Mouse (Mus musculus) hematopoietic stem cell, adult 5-6 weeks (primary cell): Measurements from ENCODE around the gene Zfp661. TPM values are rescaled to one million over a fixed set of nuclear protein-coding genes. Genes with fewer than 3 reads are reported as not detected.
"Not testable (repeated sequence)": the region's sequence is repeated elsewhere in the genome, so short reads cannot be mapped to it uniquely, and the experiment has no call there.

ENCODE experiments used
- ATAC-seq, 2 experiments: fragments of 125-278 bp in 1 of 2; replicated peaks in 1 of 2; 2 replicates each; pipeline ENCODE4 v1.8.0; 2016 to 2017; ENCODE audit warnings: inconsistent platforms in 2 of 2, mild to moderate bottlenecking in 2 of 2, moderate number of reproducible peaks in 2 of 2, low read depth in 1 of 2, moderate TSS enrichment in 1 of 2; ENCODE audit not compliant: low FRiP score in 2 of 2, poor library complexity in 2 of 2, severe bottlenecking in 2 of 2, insufficient read depth in 1 of 2, low TSS enrichment in 1 of 2
- total RNA-seq: library from RNA; stranded (forward); fragments of 172-1452, 232-1000 nt; gene quantifications from 2 replicates; pipeline ENCODE4 v1.2.3, GENCODE M21; 2017

Zfp661 gene
- total RNA-seq = 3.6 and 3.9 TPM in 2 replicates

DNA sequence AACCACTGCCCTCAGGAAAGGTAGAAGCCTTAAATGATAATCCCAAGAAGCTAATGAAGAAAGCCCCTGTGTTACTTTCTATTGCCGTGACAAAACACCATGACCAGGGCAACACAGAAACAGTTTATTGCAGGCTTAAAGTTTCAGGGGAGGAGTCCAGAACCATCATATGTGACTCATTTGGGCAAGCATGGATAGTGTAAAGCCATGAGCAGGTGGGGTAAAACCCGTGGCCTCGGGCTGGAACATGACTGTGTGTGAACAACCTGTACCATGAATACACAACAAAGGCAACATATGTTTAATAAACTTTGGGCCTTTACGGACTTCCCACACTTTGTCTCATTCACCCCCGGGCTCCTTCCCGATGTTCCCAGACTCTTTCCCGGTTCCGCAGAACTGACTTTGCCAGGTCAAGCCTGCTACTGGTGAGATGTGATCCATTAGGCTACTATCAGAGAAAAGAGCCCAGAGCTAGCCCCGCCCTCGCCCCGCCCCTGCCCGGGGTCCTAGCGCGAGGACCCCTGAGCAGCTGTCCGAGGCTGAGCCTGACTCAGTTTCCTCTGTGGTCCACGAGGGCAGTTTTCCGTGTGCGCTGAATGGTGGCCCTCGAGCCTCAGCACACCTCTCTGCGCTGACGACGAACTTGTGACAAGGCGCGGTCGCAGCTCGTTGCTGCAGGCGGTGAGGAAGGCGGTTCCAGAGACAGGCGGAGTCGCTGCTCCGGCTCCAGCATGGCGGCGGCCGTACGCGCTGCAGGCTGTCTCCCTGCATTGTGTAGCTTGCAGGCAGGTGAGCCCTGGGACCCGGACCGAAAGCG lies at the start of gene Zfp661, which contains the start of gene Mrps5:
TSS of gene Zfp661 (minus strand) at position 401 of the 820 bp plus-strand sequence.
TSS of gene Mrps5 (plus strand) at position 529 of the 820 bp plus-strand sequence.
- peak; percentile 39 to 70; a peak in 3 of 4 replicates for ATAC-seq

- ATAC-seq = no peak
Observed at GRCm38 (mm10) chr2:127635581-127635980, 48.7 kb upstream of the Zfp661 start.

DNA sequence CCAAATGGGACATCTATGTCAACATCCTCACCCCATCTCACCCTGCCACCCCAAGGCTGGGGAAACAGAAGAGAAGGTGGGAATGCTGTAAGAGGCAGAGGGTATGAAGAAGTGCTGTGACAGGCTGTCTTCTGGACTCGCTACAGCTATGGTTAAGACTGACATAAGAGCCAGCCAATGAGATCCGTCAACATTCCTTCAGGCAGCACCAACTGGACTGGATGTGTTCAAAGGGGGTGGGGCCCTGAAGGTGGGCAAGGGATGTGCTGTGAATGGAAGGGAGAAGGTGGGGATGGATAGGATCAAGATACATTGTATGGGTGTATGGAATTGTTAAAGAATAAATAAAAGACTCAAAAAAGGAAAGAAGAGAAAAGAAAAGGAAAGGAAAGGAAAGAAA lies 45.7 kb upstream of the Zfp661 start:
- no peak for ATAC-seq

DNA sequence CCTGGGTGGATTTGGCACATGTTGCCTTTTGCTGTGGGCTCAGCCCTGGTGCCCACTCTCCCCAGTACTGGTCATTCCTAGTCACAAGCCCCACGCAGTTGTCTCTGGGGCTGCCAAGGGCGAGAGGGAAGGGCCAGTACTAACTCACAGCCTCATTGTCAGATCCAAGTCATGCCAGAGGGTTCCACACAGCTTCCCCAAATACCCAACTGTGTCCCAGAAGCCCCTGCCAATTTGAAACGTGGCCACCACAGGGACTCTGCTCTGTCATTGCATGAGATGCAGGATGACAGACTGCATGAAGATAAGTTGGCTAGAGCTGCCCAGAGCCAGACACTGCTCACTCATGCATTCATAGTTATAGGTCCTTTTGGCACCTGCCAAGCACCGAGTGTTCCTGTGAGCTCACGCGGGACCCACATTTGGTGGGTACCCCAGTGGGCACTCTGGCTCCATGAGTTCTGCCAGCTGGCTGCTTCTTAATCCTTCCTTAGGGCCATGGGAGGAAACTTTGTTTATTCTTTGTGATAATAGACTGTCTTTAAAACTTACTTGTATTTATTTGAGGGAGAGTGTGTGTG lies 41.2 kb upstream of the Zfp661 start:
- ATAC-seq = no peak

DNA sequence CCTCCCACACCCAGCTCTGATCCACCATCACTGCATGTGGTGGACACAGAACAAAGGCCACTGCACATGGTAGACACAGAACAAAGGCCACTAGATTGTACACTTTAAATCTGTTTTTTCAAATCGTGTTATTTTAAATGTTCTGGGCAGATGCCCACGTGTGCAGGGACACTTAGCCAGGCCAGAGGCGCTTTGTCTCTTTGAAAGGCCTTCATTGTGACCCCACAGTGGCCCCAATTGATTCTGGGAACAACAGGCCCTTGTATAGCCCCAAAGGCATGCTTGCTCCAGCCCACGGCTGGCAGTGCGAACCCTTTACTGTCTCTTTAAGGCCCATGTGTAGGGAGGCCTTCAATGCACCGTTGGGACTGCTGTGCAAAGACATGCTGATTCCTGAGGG lies 40.5 kb upstream of the Zfp661 start:
- ATAC-seq = no peak

GRCm38 (mm10) chr2:127625659-127626058 lies 38.8 kb upstream of the Zfp661 start:
- ATAC-seq = no peak

DNA sequence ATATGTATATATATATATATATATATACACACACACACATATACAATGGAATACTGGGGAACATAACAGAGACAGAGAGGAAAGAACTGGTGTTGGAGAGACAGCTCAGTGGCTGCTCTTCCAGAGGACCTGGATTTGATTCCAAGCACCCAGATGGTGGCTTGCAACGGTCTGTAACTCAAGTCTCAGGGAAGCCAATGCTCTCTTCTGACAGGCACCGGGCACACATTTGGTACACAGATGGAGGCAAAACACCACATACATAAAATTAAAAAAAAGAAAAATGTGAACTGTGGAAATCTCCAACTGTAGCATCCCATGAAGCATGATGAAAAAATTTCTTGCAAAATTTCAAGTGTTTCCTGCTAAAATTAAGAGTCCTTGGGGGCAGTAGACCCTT lies 37.9 kb upstream of the Zfp661 start:
- no peak for ATAC-seq

DNA sequence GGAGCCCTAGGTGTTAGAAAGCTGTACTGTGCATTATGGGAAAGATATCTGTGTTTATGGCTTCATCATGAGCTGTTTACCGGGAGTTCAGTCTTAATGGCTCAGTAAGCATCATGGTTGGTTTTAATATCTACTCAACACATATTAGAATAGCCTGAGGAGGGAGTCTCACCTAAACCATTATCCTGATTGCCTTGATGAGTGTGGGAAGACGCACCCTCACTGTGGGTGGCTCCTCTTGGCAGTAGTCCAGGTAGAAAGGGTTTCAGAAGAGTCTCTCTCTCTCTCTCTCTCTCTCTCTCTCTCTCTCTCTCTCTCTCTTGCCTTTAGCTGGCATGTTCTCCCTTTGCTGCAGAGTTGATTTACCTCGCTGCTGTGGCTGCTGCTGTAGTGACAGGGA lies 35.2 kb upstream of the Zfp661 start:
- no peak for ATAC-seq

DNA sequence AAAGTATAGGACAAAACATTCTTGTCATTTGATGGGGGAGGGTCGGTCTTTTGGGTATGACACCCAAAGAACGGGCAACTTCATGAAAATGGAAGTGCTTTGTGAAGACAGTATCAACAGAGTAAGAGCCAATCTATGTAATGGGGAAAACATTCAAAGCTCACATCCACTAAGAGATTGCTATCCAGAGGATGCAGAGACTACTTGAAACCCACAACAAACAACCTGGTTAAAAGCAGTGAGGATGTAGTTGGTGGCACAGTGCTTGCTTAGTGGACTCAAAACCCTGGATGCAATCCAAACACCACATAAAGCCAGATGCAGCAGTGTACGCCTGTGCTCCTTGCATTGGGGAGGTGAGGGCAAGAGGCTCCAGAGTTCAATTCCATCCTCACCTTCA lies 32.4 kb upstream of the Zfp661 start:
- ATAC-seq = no peak

DNA sequence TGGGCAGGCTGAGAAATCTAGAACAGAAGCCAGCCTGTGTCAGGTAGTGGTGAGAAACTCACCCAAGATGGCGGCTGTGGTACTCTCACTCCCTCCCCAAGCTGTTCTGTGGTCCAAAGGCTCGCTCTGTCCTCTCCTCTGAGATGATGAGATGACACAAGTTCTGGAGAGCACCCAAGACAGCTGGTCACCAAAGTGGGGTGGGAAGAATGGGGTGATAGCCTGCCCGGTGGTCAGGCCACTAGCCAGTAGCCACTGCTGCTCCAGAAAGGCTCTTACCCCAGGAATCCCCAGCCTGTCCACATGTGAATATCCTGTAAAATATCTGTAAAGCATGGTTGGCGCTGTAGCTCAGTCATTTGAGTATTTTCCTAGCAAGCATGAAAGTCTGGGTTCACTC lies 25.4 kb upstream of the Zfp661 start:
- no peak for ATAC-seq

DNA sequence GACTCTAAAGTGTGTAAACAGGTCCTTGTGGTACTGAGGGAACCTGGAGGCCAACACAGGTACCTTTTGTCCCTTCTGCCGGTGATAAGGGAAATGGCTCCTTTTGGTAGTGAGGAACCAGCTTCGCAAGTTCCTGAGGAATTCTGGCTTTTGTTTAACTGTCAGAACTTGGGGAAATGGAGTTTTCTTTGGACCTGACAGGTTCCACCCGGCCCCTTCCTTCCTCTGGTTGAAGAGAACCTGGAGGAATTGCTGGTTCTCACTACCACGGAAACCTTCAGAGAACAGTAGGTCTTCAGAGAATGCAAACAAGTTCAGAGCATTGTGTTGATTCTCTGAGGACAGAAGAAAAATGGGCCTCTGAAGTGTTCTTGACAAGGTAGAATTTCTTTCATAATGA lies 24.5 kb upstream of the Zfp661 start:
- no peak for ATAC-seq

GRCm38 (mm10) chr2:127608986-127609385 lies 22.1 kb upstream of the Zfp661 start:
- ATAC-seq = no peak

DNA sequence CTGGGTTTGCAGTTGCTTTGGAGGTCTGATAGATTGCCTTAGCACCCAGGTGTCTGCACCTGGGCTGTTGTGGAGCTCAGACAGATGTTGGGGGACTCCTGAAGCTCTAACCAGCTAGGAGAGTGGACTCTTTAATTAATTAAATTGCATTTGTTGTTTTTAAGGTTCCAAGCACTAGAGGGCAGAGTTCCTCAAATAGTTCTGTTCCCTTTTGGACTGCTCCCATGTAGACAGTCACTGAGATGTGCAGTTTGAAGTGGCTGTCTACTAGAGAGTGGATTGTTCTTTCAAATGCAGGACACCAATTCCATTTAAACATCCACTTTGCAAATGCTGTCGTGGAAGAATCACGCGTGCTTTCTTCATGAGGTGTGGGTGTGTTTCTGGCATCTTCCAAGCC lies 21.3 kb upstream of the Zfp661 start:
- ATAC-seq = peak; percentile 36 to 59; a peak in 3 of 4 replicates

DNA sequence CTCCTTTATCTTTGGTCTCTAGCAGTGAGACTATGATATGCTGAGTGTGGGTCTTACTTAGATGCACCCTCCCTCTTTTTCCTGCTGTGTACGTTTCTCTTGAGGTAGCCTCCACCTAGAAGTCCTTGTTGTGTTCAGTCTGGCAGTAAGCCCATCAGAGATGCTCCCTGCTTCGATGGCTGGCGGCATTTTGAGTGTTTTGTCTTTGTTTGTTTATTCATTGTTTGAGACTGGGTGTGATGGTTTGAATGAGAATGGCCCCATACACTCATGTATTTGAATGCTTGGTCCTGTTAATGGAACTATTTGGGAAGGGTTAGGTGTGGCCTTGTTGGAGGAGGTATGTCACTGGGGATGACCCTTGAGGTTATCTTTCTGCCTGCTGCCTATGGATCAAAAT lies 18.3 kb upstream of the Zfp661 start:
- ATAC-seq = no peak

GRCm38 (mm10) chr2:127603383-127603782 lies 16.5 kb upstream of the Zfp661 start:
- not testable (repeated sequence) for ATAC-seq

DNA sequence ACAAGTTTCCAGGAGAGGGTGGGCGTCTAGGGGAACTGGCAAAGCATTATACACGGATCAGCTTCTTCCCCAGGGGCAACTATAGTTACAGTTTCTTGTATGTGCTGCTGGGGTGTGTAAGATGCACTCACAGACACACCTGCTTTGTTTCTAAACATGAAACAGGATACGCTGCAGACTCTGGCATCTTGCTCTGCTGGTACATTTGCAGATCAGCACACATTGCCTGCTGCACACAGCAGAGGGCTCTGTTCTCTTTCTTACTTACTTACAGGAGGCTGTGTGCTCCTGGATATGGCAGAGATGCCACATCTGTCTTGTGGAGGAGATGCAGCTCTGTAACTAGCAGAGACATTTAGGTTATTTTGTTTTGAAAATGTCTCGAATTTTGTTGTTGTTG lies 3.9 kb upstream of the Zfp661 start:
- no peak for ATAC-seq

DNA sequence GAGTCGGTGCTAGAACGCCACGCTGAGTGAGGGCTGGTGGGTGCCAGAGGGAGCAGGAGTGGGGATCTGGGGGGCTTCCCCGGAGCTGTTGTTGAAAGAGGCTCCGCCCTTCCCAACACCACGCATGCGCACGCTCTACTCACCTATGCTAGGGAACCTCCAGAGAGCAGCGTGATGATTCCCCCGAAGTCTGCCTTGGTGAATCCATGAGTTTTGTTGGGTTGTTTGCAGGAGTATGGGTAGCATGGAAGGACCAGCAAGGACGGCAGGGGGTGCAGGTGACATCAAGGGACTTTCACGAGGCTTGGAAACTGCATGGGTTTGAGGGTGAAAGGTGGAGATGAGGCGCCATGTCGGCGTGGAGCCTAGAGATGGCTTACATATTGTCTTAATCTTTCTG lies 3.3 kb upstream of the Zfp661 start:
- ATAC-seq = no peak

DNA sequence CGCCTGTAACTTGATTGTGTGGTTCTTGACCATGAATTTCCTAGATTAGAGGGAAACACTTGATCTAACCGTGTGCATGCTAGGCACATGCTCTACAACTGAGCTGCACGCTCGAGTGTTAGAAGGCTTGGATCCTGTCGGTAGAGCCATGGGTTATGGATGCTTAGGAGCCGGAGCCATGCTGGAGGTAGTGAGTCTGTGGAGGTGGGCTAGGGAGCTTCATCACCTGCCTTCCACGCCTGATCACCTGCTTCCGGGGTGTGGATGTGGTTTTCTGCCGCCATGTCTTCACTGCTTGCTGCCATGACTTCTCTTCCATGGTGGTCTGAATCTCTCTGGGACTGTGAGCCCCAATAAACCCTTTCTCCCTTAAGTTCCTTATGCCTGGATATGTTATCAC lies 2.0 kb upstream of the Zfp661 start:
- no peak for ATAC-seq

GRCm38 (mm10) chr2:127587514-127587844 lies 585 bp upstream of the Zfp661 start:
- peak in 1 of 2 experiments; percentile 4; a peak in 1 of 4 replicates for ATAC-seq
